Mouse (Mus musculus): ENCODE data around the gene Sv2a. TPM values are rescaled to one million over a fixed set of nuclear protein-coding genes. Genes with fewer than 3 reads are reported as not detected.
"Not testable (repeated sequence)": the region's sequence is repeated elsewhere in the genome, so short reads cannot be mapped to it uniquely, and the experiment has no call there.

Sv2a gene
- total RNA-seq, 2 experiments from 2014 or later = 0.17 to 0.21 TPM

DNA sequence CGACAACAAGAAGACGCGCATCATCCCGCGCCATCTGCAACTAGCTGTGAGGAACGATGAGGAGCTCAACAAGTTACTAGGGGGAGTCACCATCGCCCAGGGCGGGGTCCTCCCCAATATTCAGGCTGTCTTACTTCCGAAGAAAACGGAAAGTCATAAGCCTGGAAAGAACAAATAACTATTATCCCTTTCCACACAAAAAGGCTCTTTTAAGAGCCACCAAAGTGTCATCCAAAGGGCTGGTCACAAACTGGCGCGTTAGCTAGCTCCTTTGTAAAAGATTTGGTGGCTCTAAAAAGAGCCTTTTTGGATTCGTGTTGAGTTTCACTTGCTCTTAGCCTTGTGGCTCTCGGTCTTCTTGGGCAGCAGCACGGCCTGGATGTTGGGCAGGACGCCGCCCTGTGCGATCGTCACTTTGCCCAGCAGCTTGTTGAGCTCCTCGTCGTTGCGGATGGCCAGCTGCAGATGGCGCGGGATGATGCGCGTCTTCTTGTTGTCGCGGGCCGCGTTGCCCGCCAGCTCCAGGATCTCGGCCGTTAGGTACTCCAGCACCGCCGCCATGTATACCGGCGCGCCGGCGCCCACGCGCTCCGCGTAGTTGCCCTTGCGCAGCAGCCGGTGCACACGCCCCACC, 39.3 kb downstream of the Sv2a start:
- not testable (repeated sequence) for DNase-seq (ENCODE audit: low spot score)

DNA sequence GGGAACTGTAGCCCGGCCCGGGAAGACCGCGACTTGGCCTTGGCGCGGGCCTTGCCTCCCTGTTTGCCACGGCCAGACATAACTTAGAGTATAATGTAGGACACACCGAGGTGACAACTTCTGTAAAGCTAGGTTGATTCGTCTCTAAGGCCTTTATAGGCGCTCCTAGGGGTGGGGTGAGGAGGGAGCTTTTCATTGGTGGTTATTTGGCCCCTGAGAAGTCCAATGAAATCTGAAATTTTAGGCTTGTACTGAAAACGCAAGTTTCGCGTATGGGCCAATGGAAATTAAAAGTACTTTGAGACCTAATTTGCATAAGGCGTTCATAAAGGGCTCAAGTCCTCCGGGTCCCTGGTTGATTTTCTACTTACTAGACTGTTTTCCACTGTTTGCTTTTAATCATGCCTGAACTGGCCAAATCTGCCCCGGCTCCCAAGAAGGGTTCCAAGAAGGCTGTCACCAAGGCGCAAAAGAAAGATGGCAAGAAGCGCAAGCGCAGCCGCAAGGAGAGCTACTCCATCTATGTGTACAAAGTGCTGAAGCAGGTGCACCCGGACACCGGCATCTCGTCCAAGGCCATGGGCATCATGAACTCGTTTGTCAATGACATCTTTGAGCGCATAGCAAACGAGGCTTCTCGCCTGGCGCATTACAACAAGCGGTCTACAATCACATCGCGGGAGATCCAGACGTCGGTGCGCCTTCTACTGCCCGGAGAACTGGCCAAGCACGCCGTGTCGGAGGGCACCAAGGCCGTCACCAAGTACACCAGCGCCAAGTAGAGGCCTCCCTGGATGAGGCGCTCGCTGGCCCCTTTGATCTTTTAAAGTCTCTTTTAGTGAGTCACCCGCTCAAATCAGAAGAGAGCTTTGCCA, 40.1 kb downstream of the Sv2a start, which contains the start of the genes Hist2h2ac and Hist2h2be:
Hist2h2ac (minus strand) TSS at position 116 of the 875 bp plus-strand sequence.
Hist2h2be (plus strand) TSS at position 355 of the 875 bp plus-strand sequence.
- DNase-seq (ENCODE audit: low spot score) = peak; percentile 89

DNA sequence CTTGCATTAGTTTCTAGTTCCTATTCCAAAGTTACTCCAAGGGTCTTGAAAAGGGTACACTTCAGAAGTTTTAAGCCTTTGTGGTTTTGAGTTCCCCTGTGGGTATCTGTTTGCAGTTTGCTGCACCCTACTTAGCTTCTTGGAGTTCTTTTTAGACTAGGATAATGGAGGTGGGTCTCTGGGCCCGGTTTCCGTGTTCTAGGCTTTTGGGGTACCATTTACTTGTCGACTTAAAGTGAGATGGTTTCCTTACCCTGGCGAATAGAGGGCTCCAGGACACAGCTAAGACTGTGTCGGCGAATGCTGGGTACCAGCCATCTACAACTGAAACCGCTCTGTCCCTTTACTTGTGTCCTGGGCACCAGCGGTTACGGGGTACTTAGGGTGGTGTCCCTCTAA, 40.7 kb downstream of the Sv2a start:
- DNase-seq (ENCODE audit: low spot score) = no peak

DNA sequence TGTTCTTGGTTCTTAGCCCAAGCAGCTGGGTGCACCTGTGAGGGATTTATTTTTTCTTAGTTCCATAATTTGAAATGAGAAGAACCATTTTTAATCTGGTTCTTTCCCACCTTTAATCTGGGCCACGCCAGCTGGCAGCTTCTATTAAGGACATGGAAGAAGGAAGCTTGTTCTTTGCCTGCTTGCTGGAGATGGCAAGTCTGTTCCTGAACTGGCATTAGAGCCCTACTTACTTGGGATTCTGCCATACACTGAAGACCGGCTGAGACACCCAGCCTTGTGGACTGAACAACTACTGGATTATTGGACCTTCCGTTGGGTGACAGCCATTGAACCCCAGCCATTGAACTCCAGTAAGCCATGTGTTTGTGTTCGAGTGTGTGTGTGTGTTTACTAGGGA, 41.8 kb downstream of the Sv2a start:
- no peak for DNase-seq (ENCODE audit: low spot score)

DNA sequence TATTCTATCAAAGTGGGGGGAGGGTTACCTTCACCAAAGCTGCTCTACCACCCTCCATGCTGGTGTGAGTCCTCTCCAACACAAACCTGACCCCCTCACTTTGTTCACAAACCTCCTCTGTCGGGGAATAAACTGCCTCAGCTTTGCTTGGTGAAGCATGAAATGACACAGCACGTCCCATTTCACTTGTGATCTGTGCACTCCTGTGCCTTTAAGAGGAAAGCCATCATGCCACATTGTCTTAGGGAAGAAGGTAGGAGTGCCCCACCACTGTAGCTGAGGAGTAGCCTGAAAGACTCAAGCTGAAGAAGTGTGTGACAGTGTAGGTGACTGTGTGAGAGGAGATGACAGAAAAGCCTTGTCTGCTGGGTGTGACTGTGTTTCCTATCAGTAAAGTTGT, 44.5 kb downstream of the Sv2a start:
- DNase-seq (ENCODE audit: low spot score) = no peak

DNA sequence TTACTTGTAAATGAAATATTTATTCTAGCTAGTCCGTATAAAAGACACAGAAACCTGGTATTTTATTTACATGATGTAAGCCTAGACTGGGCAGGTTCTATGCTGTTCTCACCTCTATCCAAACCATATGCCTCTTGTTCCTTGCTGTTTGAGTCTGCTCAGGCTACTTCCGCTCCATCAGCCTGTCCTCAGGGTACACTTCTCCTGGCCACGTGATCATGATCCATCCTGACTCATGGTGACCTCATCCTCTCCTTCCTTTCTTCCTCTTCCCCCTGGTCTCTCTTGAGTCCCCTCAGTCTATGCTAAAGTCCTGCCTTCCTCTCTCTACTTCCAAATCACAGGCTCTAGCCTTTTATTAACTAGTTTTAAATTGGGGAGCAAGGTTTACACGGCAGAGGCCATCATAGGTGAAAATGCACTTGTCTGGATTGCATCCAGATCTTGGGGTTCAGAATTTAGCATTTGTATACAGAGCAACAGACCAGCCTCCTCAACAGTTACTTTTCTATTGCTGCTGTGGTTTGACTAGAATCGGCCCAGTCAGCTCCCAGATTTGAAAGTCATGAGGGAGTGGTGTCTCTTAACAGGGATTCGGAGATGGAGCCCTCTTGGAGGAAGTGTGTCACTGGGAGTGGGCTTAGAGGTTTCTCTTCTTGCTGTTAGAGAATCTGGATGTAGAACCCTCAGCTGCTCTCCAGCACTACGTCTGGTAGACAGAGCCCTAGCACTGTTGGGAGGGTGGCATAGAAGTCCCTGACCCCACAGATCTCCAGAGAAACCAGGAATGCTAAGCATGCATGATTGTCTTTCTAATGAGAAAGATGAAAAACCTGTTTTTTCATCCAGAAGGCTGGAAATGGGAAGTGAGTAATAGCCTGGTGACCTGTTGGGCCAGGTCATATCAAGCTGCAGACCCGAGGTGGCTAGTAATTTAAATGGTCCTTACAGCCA, 46.0 kb downstream of the Sv2a start:
- no peak for DNase-seq (ENCODE audit: low spot score)

DNA sequence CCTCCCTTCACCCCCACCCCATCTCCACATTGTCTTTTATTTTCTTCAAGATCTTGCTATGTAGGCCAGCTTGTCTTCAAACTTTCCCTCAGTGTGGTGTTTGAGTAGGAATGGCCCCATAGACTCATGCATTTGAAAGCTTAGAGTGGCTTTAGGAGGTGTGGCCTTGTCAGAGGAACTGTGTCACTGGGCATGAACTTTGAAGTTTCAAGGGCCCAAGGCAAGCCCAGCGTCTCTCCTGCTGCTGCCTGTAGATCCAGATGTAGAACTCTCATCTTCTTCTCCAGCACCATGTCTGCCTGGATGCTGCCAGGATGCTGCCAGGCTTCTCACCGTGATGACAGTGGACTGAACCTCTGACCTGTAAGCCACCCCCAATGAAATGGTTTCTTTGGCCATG, 47.9 kb downstream of the Sv2a start:
- DNase-seq (ENCODE audit: low spot score) = no peak

DNA sequence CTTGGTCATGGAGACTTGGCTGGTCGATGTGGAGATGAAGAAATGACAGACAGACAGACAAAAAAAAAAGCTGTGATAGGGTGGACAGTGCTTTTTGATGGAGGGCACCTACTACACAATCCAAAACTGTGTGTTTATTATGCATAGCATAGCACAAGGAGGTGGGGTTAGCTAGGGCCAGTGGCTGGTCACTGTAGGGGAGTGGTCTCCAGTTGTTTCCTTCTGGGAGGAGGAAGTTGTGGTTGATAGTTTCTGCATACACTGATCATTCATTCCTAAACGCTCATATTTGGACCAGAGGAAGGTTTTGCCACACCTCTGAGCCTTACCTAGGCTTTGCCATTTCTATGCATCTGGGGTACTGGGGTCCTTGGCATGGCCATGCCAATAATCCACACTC, 49.5 kb downstream of the Sv2a start:
- no peak for DNase-seq (ENCODE audit: low spot score)

DNA sequence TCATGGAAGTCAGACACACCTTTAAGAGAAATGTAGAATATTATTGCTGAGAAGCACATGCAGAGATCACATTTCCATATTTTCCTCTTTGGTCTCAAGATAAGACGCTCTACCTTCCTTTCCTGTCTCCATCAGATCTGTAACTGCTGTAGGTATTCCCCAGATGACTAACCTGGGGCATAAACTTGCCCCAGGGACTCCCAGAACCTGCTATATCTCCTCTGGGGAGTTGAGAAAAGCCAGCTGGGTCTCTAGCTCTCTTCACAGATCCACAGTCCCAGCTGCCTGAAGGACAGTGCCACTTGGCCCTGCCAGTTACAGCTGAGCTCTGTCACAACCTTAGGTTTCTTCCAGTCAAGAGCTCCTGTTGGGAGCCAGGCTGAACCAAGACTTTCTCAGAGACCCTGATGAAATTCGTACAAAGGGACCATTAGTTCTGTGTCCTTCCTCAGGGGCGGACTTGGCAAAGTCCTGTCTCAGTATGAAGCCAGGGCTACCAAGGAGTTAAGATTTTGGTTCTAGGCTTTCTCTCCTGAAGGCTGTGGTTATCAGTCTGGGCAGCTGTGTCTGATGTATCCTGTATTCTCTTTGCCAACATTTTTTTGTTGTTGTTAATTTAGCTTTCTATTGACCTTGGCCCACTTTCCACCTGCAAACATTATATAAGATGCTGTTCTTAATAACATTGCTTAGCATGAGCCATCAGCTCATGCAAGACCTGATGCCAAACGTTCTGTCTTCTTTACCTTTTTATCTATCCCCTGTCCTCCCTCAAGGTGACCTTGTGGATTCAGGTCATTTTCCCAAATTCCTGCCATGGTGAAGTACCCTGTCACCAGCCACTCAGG, 50.2 kb downstream of the Sv2a start:
- DNase-seq (ENCODE audit: low spot score) = no peak

DNA sequence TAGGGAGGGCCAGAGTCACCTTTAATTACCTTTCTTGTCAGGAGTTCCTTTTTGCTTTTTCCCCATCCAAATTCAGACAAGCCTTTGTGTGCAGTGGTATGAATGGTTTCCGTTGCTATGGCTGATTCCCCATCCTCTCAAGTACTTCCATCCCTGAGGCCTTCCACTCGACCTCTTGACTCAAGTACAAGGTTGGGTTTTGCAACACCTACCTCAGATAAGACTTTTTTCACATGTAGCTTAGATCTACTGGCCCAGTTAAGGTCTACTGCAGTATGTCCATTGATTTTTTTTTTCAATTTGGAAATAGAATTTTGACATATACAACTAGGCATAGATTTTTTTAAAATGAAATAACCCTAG, 50.8 kb downstream of the Sv2a start:
- DNase-seq (ENCODE audit: low spot score) = no peak

DNA sequence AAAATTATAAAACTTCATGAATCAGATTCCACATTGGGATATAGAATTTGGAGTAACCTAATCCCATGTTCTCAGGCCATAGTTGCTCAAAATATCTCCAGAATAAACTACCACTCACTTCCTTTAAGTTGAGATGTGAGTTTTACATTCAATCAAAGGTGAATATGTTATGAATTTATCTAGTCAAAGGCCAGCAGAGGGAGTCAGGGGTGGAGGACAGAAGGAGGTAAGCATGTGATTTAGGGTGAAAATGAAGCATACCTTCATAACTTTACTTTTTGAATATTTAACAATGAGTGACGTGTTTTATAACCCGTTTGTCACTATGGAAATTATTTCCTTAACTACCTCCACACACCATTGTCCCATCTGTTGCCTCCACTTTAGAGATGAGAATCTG, 54.0 kb downstream of the Sv2a start:
- no peak for DNase-seq (ENCODE audit: low spot score)

DNA sequence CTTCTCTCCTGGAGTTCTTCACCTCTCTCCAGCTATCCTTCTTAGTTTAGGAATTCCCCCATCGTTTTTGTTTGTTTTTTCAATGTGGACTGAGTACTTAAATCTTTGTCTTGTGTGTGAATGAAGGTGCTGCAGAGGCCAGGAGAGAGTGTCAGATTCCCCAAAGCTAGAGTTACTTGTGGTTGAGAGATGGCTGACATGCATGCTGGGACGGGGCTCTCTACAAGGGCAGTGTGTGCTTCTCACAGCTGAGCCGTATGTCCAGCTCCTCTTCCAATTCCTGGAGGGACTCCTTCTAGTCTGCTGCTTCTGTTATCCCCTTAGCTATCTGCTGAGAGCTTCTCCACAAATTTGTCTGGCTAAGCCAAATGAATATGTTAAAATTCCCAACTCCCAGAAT, 54.9 kb downstream of the Sv2a start:
- no peak for DNase-seq (ENCODE audit: low spot score)

DNA sequence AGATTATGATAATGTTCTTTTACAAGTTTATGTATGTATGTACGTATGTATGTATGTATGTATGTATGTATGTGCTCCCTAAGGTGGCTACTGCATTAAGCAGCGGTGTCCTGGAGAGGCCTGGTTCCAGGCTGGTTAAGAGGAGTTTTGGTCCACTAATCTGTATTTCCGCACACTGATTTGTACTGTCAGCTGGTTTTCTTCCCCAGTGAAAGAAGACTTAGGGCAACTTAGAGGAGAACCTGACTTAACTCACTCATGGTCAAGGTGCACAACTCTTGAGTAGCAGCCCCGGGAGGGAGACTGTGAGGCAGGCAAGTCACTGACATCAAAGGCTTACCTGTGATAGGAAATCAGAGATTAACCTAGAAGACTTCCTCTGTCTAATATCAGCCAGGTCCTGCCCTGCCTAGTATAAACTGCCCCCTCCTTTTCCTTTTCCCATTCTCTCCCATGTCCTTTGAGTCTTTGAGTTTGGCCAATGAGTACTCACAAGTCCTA, 55.9 kb downstream of the Sv2a start:
- DNase-seq (ENCODE audit: low spot score) = no peak

DNA sequence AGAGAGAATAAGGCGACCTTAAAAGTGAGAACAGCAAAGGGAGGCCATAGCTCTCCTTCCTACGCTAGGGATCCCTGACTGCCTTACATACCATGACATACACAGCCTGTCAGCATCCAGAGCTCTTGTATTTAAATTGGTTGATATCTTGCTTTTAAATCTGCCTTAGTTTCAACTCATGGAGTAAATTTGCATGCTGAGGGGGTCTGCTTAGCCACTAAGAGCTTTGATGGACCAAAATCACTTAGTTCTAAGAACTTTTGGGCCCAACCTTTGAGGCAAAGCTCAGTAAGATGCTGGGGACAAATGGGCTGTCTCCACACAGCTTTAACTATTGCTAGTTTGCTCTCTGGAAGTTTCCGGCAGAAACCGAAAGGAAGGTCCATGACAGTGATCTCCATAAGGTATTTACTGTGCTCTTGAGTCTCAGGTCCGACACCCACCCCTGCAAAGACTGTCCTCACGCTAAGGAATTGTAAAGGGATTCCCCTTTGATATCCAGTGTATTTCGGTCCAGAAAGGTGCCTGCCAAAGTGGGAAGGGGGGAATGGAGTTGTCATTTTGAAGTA, 56.5 kb downstream of the Sv2a start:
- no peak for DNase-seq (ENCODE audit: low spot score)

DNA sequence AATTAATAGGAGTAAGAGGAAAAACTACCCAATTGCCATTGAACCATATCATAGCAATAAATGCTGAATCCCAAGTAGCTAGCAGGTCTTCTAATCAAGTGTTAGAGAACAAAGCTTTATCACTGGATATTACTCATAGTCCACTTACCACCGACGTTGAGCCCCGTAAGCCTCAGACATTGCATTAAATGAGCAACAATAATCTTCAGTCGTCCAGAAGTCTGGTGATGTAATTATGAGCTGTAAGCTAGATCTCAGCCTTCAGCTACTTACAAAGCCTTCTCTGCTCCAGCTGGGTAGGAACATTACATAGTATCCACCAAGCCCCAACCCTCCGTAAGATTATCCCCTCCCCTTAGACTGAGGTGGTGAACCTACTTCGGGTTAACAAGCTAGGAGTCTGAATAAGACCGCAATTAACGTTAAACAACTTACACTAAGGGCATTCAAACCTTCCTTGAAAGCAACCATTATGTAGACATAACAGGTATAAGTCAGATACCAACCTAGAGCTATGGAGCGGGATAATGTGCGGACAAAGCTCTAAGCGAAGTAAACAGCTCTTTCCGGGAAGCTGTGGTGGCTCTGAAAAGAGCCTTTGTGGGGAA, 57.1 kb downstream of the Sv2a start:
- DNase-seq (ENCODE audit: low spot score) = no peak

DNA sequence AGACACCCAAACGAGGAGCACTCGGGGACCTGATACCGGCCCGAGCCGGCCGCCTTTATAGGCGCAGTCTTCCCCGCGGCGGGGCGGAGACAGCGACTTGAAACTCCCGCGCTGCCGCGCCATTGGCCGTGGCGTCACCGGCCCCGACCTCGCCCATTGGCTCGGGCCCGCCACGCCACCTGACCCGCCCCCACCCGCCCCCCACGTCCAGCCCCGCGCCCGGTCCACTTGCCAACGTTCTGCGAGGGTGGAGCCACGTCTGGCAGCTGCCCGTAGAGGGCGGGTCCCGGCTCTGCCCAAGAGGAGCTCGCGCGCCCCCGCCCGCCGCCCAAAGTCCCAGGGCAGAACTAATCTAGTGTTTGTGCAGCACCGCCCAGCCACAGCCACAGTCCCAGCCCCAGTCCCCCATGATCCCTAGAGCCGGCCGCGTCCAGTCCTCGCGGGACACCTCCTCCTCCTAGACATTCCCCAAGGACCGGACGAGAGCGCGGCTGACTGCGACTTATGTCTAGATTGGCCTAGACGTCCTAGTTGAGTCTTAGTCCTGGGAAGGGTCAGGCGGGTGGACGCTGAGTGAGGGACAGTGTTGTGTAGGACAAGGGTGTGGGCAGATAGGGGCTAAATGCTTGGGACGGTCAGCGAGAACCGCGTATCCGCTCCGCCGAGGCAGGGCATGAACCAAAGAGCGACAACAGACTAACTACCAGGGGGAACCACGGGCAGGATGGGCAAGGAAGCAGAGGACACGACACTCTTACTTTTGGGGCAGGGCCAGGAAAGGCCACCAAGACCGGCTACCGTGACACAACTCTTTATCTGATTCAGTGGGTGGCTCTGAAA, 58.2 kb downstream of the Sv2a start, which contains the start of gene Hist2h3c2:
Hist2h3c2 (minus strand) TSS at position 174 of the 840 bp plus-strand sequence.
- DNase-seq (ENCODE audit: low spot score) = not testable (repeated sequence)

DNA sequence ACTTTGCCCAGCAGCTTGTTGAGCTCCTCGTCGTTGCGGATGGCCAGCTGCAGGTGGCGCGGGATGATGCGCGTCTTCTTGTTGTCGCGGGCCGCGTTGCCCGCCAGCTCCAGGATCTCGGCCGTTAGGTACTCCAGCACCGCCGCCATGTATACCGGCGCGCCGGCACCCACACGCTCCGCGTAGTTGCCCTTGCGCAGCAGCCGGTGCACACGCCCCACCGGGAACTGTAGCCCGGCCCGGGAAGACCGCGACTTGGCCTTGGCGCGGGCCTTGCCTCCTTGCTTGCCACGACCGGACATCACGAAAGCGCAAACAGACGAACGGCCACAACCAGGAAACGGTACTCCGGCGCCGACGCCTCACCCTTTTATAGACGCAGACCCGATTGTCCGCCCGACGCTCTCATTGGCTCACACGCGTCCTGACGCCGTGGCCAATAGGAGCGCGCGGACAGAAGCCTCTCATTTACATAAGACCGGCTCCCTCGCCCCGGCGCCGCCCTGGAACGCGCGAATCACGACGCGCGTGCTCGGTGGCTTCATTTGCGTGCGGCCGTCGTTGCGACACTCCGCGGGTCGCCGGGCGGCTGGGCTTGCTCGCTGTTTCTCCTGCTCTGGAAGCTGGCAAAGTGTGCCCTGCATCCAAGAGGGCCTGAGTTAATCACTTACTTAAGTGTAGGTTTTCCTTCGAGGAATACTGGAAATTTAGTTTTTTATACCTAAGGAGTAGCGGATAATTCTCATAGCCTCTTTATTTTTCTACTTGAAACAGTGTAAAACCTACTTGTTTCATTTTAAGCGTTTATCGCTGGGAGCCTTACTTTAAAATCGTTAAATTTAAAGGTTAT, 59.2 kb downstream of the Sv2a start, which contains the start of gene Hist2h2aa2:
Hist2h2aa2 (minus strand) TSS at position 328 of the 850 bp plus-strand sequence.
- peak; percentile 95 for DNase-seq (ENCODE audit: low spot score)

DNA sequence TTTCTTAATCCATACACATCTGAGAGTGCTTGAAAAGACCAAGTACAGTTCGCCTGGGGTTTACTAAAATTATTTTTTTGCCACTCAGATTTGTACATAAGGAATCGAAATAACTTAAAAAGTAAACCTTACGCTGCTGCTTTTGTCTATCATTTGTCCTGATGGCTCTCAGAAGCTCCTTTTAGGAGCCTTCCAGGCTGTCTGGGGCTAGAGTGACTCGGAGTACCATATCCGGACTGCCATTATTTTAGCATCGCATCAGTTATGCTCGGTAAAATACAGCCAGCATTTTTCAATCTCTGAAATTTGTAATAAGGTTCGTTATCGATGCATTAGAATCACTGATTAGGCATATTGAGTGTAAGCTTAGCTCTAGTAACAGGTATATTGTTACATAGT, 59.8 kb downstream of the Sv2a start:
- DNase-seq (ENCODE audit: low spot score) = no peak
